Mouse (Mus musculus) lung, postnatal 0 days (tissue): ENCODE measurements around the gene Hmx1.

Experiments
- CTCF ChIP-seq: IDR thresholded peaks from 2 replicates; pipeline ENCODE4 v1.5.1; 2016; ENCODE audit warnings: antibody characterized with exemption, mild to moderate bottlenecking
- EP300 ChIP-seq: IDR thresholded peaks from 2 replicates; pipeline ENCODE4 v1.6.1; 2016; ENCODE audit warnings: antibody characterized with exemption, mild to moderate bottlenecking, control low read depth

GRCm38 (mm10) chr5:35407411-35407930 lies 18.6 kb downstream of the Hmx1 start:
- no peak for TF ChIP-seq CTCF
- no peak for TF ChIP-seq EP300
